Mouse (Mus musculus) thymus, adult 2 months (tissue): ENCODE measurements around the gene Cdh23.

Source experiments
- CTCF ChIP-seq: fragments of 200-500 bp; IDR thresholded peaks from 2 replicates; pipeline ENCODE4 v1.5.1; 2012; ENCODE audit warnings: mild to moderate bottlenecking, control low read depth, low read length, moderate library complexity, borderline replicate concordance; ENCODE audit not compliant: control insufficient read depth, poor library complexity, insufficient read depth; ENCODE audit errors: extremely low read depth
- POLR2A ChIP-seq: fragments of 200-500 bp; IDR thresholded peaks from 2 replicates; pipeline ENCODE4 v1.6.1; 2012; ENCODE audit warnings: mild to moderate bottlenecking, low read length, control low read depth, moderate library complexity; ENCODE audit not compliant: control insufficient read depth, poor library complexity, insufficient read depth; ENCODE audit errors: extremely low read depth

DNA sequence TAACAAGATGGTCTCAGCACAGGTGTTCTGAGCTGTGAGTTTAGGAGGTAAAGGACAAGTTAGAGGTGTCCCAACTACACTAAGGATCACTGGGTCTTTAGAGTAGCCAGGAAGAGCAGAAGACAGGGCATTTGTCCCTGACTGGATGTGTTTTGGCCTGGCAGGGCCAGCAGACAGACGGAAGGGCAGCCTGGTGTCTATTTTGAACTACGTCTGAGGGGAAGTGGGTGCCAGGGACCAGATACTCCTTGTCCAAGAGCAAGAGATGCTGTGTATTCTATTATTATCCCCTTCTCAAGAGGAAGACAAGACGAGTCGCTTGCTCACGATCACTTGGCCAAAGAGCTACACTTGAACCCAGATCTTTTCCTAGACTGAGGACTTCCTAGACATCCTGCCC, 382.7 kb downstream of the Cdh23 start:
- TF ChIP-seq CTCF (no peak), POLR2A (no peak)
